Mouse (Mus musculus) left cerebral cortex, adult 11 months (tissue): ENCODE results near the gene Cpa1.

ENCODE experiments used
- DNase-seq: peaks from one replicate; pipeline ENCODE4 v3.0.0; 2022; ENCODE audit warnings: low spot score

The Cpa1 gene

GRCm38 (mm10) chr6:30673764-30674561 is 34.9 kb downstream of the Cpa1 start:
- DNase-seq = no peak

DNA sequence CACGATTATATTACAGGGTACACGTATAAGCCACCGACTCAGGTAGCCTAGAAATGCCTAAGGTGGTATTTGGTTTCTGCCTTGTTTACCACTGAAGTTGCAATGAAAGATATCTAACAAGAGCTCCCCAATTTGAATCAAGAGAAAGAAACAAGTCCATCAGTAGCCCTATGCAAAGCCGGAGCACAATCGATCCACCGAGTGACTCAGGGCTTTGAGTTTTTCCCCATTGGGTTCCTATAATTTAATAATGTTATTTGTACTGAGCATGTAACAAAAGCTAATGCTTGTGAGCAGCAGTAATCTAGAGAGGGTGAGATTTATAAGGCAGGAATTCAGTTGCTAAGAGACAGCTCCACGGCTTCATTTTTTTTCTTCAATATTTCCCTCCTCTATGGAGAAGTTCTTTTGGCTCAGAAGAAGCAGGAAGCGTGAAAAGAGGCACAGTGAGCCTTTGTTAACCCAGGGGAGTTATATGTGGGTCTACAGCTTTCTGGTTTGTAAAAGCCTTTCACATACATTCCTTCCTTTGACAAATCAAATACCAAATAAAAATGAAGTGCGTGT is 35.8 kb downstream of the Cpa1 start:
- no peak for DNase-seq

GRCm38 (mm10) chr6:30675281-30675771 is 36.3 kb downstream of the Cpa1 start:
- no peak for DNase-seq

- DNase-seq = no peak
Measured at GRCm38 (mm10) chr6:30676506-30676905, 37.5 kb downstream of the Cpa1 start.

- no peak for DNase-seq
Measured at GRCm38 (mm10) chr6:30677591-30677990, 38.6 kb downstream of the Cpa1 start.

GRCm38 (mm10) chr6:30678482-30678881 is 39.5 kb downstream of the Cpa1 start:
- no peak for DNase-seq

DNA sequence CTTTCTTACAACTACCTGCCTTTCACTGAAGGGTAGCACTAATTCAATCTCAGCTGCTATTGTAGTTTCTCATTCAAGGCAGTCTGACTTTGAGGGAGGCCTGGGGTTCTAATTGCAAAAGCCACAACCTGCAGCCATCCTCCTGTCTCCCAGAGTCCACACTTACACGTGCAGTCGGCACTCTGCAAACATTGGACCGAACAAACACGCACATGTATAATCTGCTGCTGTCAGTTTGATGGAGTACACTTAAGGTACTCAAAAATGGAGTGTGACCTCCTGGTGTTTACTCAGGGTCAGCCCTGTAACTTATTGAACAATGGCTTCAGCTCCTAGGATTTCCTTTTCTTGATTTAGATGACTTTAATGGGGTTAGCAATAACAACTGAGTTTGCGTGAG is 40.5 kb downstream of the Cpa1 start:
- DNase-seq = no peak

GRCm38 (mm10) chr6:30680442-30680841 is 41.4 kb downstream of the Cpa1 start:
- no peak for DNase-seq

DNA sequence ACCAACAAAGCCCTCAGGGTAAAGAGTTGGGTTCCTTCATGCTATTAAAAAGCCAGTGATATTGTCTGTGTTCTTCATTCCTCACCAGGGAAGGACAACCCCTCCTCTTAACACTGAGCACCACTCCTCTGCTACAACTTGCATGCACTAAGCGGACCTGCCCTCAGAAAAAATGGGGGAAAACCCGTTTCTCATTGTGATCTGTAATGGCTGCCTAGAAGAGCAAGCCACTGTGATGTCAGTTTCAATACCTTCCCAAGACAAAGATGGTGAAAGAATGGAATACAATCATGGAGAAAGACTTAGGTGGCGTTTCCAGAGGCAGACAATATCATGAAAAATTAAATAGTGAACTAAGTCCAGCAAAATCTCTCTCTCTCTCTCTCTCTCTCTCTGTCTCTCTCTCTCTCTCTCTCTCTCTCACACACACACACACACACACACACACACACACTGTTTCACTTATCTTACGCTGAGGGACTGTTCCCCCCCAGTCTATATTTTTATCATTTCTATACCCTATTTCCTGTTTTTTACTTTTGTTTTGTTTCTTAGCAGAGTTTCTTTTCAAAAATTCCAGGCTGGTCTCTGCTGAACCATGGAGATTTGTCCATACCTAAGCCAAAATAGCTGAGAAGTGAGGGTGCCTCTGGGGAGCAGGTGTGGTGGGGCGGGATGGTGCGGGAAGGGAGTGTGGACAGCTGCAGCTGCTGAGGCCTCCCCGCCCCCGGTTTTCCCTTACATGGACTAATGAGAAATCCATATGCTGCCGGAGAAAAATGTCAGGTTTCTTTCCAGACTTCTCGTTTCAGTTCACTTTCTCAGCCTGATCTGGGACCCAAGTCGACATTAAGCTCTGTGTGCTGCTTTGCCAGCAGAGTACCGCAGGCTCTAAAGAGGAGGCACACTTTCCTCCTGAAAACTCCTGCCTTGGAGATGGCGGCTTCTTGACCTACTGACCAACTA is 43.2 kb downstream of the Cpa1 start:
- no peak for DNase-seq

- no peak for DNase-seq
Measured at GRCm38 (mm10) chr6:30684570-30684969, 45.6 kb downstream of the Cpa1 start.

- DNase-seq = no peak
Measured at GRCm38 (mm10) chr6:30687198-30687597, 48.2 kb downstream of the Cpa1 start.

DNA sequence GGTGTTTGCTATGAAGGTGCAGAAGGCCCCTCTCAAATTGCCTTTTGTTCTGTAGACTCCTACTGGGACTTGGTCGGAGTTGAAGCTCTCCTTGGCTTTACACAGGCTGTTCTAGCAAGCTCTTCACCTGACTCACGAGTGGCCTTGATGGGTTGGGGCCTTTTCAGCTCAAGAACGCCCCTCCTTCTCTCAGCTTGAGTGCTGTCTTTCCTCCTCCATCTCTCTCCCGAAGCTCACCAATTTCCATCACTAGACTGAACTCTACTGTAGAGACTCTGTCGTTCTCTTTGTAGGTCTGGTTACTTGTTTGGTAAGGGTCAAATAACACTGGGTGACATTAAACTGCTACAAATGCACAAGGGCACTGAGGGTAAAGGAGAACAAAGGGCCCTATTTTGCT is 53.8 kb downstream of the Cpa1 start:
- DNase-seq = no peak

DNA sequence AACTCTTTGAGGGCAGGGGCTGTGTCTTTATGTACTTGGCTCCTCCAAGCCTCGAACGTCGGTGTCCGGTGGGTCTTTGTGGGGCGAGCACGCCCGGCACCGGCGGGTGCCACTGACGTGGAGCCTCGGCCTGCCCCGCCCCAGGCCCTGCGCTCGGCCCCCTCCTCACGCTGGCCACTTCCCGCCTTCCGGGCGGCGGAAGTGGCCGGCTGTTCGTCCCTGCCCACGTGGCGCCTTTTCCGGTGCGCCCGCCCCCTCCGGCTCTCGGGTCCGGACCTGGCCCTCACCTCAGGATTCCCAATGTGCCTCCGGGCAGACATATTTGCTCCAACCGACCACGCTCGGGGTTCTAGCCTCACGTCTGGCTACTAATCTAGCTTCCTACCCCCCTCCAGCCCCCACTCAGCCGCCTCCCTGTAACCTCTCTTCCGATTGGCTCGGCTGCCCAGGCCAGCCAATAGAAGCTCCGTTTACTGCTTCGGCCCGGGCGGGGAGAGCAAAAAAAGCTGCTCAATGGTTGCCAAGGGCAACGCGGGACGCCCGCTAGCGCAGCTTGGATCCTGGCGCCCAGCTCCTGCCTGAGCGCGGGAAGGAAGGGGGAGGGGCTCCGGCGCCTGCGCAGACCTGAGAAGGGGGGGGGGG is 54.5 kb downstream of the Cpa1 start, which contains the start of gene Cep41:
TSS of gene Cep41 (minus strand) at position 400 of the 642 bp plus-strand sequence.
- peak; percentile 91 for DNase-seq

DNA sequence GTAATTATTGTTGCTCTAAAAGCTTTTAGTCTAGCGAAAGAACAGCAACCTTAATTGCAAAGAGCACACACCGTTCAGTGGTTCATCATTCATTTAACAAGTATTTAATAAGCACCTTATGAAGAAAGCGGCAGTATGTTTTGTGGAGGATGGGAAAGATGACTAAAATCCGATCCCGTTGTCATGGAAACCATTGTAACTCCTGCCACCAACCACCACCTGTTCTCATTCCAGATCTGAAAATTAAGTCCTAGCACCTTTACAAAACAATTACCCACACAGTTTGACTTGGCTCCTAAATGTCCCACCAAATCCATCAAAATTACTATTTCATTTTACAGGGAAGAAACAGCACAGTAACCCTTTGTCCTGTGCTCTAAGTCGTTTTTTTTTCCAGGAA is 55.2 kb downstream of the Cpa1 start:
- peak; percentile 51 for DNase-seq
